Mouse (Mus musculus) CH12F3 (cell line): ENCODE measurements around the gene Cryz.
"Not testable (repeated sequence)": the region's sequence is repeated elsewhere in the genome, so short reads cannot be mapped to it uniquely, and the experiment has no call there.

ENCODE experiments used
- in situ Hi-C: fragments of 300-500 bp; cut with MboI; formaldehyde crosslinking; loops from 2 replicates; pipeline ENCODE4 v1.14.3; 2020; ENCODE audit warnings: low sequenced_read_pairs

Cryz gene

DNA sequence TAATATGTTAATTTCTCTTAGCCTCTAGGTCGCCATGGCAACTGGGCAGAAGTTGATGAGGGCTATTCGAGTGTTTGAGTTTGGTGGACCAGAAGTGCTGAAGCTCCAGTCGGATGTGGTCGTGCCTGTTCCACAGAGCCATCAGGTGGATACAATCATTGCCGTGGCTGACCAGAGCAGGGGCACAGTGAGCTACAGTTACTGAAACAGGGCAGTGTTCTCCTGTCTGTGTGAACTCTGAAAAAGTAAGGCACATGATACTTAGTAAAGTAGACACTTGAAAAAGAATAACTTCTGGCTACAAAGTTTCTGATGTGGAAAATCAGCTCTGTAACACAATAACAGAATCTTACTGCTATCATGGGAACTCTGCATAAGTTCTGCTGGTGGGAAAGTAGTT is 8.4 kb downstream of the Cryz start:
- in situ Hi-C loops: no loop called here

DNA sequence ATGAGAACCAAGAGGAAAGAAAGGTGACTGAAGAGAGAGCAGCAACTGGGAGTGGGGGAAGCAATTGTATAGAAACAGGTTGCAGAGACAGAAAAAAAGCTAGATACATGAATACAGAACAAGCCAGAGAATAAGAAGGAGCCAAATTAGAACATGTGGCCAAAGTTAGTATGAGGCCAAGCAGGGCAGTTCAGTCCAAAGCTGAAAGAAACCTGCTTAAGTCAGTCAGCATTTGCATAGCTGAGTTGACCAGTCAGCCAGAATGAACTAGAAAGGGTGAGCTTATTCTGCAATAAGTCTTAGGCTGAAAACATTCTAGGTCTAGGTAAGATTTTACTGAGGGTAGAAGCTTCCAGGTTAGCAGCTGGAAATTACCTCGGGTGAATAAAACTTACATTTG is 11.4 kb downstream of the Cryz start:
- in situ Hi-C loops: no loop called here

- in situ Hi-C loops: no loop called here
Observed at GRCm38 (mm10) chr3:154611888-154612287, 15.4 kb downstream of the Cryz start.

DNA sequence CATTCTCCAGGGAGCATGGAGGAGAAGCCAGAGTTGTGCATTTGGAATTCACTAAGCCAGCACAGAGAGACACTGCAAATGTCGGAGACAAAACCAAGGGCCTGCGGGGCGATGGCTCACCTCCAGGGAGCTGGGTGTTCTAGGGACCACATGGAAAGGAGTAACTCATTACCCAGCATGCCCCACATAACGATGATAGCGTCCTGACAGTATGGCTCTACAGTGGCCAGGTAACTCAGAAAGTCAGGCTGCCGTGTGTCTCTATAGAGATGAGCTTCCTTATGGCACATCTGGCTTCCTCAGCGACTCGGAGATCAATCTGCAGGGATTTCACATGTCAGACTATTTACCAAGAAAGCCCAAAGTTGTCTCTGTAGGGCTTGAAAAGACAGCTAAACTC is 18.3 kb downstream of the Cryz start:
- in situ Hi-C loops: no loop called here

DNA sequence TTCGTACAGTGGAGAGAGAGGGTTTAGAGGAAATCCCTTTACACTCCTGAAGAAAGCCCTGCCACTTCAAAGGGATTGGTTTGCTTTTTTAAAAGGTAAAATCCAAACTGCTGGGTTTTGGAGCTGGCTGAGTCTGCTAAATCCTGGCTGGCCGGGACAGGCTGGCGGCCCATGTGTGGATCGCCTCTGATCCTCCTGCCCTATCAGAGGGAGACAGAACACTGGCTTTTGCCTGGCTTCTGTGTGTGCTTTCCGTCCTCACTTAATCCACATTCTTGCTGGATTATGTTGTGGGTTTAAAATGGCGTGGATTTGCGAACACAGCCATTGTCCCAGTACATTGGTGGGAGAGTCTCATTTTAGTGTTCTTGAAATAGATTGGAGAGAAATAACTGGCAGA is 18.8 kb downstream of the Cryz start:
- in situ Hi-C loops: no loop called here

- in situ Hi-C loops: no loop called here
Observed at GRCm38 (mm10) chr3:154616106-154616505, 19.6 kb downstream of the Cryz start.

- in situ Hi-C loops: no loop called here
Observed at GRCm38 (mm10) chr3:154628284-154628683, 31.8 kb downstream of the Cryz start.

DNA sequence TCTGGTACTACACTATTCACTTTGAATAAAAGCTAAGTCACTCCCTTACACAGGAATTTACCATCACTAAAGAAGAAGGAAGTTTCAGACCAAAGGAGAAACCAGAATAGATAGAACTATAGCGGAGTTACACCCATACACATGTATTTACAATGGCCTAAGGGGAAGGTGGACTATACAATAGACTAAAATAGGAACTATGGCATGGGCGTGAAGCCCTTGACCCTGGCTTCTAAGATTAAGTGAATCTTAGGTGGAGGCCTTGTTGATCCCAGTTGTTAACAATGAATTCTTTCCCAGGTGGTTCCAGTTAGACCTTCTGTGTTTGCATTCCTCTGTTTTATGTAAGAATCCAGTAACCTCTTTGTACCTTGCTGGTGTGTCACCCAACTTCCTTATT is 34.8 kb downstream of the Cryz start:
- in situ Hi-C loops: not testable (repeated sequence)

- in situ Hi-C loops: no loop called here
Observed at GRCm38 (mm10) chr3:154633091-154633490, 36.6 kb downstream of the Cryz start.

DNA sequence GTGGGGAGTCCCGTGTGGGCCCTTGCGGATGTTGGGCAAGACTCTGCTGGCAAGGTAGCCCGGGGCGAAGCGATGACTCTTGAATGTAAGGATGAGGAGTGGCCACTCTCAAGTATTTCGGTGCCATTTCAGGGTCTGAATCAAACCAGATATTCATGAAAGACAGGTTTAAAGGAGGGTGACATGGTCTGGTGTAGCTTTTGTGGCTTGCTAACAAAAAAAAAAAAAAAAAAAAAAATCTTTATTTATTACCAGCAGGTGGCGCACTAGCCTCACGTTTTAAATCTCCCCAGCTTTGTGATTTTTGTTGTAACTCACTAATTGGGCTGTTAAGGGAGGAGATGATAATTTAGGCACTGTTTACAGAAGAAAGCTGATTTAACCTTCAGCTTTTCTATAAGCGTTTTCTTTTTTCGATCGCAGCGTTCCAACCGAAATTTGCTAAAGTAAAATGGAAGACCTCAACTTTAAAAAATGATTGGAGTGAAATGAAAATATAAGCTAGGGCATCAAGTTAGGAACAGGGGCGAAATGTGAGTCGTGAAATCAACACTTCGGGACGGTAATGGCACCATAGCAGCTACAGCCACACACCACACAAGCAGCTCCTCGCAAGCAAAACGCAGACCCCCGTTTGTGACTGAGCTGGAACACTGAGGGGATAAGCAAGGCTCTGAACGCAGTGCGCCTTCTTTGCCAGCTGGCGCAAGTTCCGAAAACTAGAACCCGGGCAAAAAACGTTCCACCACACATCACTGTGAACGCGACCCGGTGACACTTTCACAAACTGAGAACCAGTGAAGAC is 50.3 kb downstream of the Cryz start:
- in situ Hi-C loops: no loop called here

DNA sequence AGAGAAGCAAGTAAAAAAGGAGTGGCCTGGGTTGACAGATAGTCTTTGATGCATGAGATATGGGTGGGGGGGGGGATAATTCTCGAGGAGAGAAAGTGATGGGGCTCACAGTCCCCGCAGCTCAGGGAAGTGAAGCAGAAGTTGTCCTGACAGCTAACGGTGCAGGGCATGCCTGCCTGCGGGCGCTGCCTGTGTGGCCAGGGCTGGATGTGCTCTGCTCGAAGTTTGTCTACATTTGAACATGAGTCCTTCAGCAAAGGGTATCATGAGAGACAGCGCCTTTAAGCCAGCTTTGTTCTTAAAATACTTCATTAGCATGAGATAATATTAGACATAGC is 50.9 kb downstream of the Cryz start:
- in situ Hi-C loops: no loop called here

GRCm38 (mm10) chr3:154649411-154650285 is 53.1 kb downstream of the Cryz start:
- in situ Hi-C loops: no loop called here

DNA sequence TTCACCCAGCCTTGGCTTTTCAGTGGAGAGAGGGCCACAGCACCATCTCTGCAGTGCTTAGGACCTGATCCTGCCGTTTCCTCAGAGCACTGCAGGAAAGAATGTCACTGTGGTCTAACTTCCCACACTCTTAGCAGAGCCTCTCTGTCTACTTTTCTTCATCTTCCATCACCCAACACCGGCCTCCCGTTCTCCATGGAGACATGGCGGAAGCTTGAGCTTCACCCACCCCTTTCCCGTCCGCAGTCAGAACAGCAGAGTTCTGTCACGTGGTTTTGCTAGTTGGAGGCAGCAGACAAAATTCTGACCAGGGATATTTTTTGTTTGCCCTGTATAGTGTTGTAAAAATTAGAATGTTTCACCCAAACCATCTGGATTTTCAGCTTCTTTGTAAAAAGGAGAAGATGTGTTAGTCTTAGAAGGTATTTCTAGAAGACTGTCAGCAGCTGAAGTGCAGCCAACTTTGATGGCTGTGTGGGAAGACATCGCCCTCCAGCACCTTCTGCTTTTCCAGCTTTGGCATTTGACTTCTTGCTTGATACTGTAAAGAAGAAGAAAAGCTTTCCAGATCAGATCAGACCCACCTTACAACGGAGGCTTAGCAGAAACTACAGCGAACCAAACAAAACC is 54.8 kb downstream of the Cryz start:
- in situ Hi-C loops: no loop called here

GRCm38 (mm10) chr3:154652581-154653420 is 56.3 kb downstream of the Cryz start:
- in situ Hi-C loops: no loop called here

- in situ Hi-C loops: no loop called here
Observed at GRCm38 (mm10) chr3:154653454-154653853, 56.9 kb downstream of the Cryz start.

- in situ Hi-C loops: no loop called here
Observed at GRCm38 (mm10) chr3:154654284-154654683, 57.8 kb downstream of the Cryz start.

DNA sequence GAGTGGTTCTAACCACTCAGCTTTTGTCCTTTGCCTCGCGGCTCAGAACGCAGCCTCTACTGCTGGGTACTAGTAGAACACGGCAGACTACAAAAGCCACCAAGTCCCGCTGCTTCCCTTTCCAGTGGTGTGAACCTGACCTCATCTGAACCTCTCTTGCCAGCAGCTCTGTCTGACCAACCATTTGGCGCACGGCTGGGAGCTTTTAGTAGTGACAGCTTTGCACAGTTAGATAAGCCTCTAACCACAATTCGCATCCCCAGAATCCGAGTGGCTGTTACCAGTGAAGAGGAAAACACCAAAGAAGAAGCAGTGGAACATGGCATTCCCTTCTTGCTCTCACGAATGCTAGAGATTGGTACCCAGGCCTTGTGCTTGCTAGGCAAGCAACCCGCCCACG is 58.4 kb downstream of the Cryz start:
- in situ Hi-C loops: no loop called here

GRCm38 (mm10) chr3:154655711-154656110 is 59.2 kb downstream of the Cryz start:
- in situ Hi-C loops: no loop called here

GRCm38 (mm10) chr3:154663545-154663944 is 67.0 kb downstream of the Cryz start, which contains the start of gene Erich3:
Gene Erich3 (plus strand): TSS chr3:154663859.
- in situ Hi-C loops: no loop called here

GRCm38 (mm10) chr3:154663976-154664581 is 67.6 kb downstream of the Cryz start:
- in situ Hi-C loops: no loop called here
